8 mouse cellular contexts compared by ENCODE assay signal in the genomic region with DNA sequence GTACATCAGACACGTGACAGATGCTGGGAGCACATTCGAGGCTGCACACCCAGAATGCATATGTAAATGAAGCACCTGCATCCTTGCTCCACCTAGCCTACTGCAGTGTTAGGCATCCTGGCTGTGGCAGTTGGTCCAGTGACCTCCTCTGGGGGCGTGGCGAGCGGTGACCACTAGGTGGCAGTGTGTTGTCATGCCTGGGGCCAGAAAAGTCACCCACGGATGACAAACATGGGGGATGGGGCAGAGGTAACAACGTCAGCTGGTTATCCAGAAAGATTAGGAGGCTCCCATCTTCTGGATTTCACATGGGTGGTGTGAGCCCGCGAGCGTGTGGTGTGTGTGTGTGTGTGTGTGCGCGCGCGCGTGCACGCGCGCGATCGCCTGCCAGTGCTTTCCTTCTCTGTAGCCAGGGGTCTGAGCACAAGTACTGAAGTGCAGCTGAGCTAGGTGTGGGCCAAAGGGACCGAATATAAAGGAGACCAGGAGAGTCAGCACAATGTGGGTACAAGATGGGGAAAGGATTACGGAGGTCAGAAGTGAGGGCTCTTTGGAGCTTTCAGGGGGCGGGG. TPM values are rescaled to one million over a fixed set of nuclear protein-coding genes. Genes with fewer than 3 reads are reported as not detected.
DNase-seq lines count a peak whose midpoint lies in the region; ATAC-seq and TF ChIP-seq lines count a peak whose summit lies in the region.

No protein-coding gene starts in this region.

- under 1% methylated on average over 23 of the region's 23 CpGs for WGBS in heart, embryonic 11.5 days (ENCODE audit: insufficient replicate concordance)
- under 1% methylated on average over 23 of the region's 23 CpGs for WGBS in kidney, embryonic 16.5 days
- WGBS in liver, adult 2 months = under 1% methylated on average over 23 of the region's 23 CpGs

- no peaks in the 10 kb centered on the region; the same call in 1 of the 2 replicates for H3K36me3 ChIP-seq in heart, embryonic 11.5 days (ENCODE audit: control insufficient read depth, insufficient read depth, low read length)
- H3K36me3 ChIP-seq in kidney, embryonic 16.5 days (ENCODE audit: insufficient read depth, low read length) = no peaks in the 10 kb centered on the region
- no peaks in the 10 kb centered on the region for H3K36me3 ChIP-seq in liver, adult 2 months (ENCODE audit: control insufficient read depth, insufficient read depth, low read length)
- H3K36me3 ChIP-seq in myocyte (ENCODE audit: control insufficient read depth, insufficient read depth) = no peaks in the 10 kb centered on the region
- no peaks in the 10 kb centered on the region for H3K36me3 ChIP-seq in splenic B cell, adult 2 months (ENCODE audit: control insufficient read depth, insufficient read depth, low read length, poor library complexity, severe bottlenecking)

- TF ChIP-seq CTCF in bone marrow macrophage, adult 2 months (IDR thresholded peaks at IDR 0.05; ENCODE audit: low read depth, low read length) = peak; percentile 68; the same call in 1 of the 2 replicates
- TF ChIP-seq CTCF in embryonic fibroblast, embryonic 13.5 days (IDR thresholded peaks at IDR 0.05; ENCODE audit: borderline replicate concordance, insufficient read depth, low read length) = peak; percentile 94
- TF ChIP-seq CTCF in liver, adult 2 months (IDR thresholded peaks at IDR 0.05; ENCODE audit: low read depth, low read length) = peak; percentile 99

- peak; percentile 96 for DNase-seq in A20 (ENCODE audit: low read depth, low spot score)
- peak; percentile 85 for DNase-seq in liver, adult 2 months (ENCODE audit: extremely low read depth, low read depth, low spot score)
- DNase-seq in splenic B cell, adult 2 months (ENCODE audit: low read depth, low spot score) = peak; percentile 95

- peaks cover 50% of the 10 kb centered on the region for H3K4me1 ChIP-seq in bone marrow macrophage, adult 2 months (ENCODE audit: control insufficient read depth, insufficient read depth, low read length)
- no peaks in the 10 kb centered on the region; the same call in 1 of the 2 replicates for H3K4me1 ChIP-seq in embryonic fibroblast, embryonic 13.5 days (ENCODE audit: control insufficient read depth, insufficient read depth, low read length)
- peaks cover 12% of the 10 kb centered on the region; the same call in 1 of the 2 replicates for H3K4me1 ChIP-seq in heart, embryonic 11.5 days (ENCODE audit: control insufficient read depth, insufficient read depth, low read length)
- peaks cover 13% of the 10 kb centered on the region for H3K4me1 ChIP-seq in kidney, embryonic 16.5 days (ENCODE audit: insufficient read depth, low read length)
- peaks cover 12% of the 10 kb centered on the region for H3K4me1 ChIP-seq in liver, adult 2 months (ENCODE audit: control insufficient read depth, insufficient read depth, low read length)

- H3K9me3 ChIP-seq in heart, embryonic 11.5 days (replicated peaks; ENCODE audit: control insufficient read depth, low read length) = no peaks in the 10 kb centered on the region
- no peaks in the 10 kb centered on the region for H3K9me3 ChIP-seq in kidney, embryonic 16.5 days (ENCODE audit: low read length)

- peak overlapping the region; percentile 91 for H3K27ac ChIP-seq in bone marrow macrophage, adult 2 months (ENCODE audit: insufficient read depth, low read depth, low read length)
- H3K27ac ChIP-seq in embryonic fibroblast, embryonic 13.5 days (ENCODE audit: insufficient read depth, low read length) = peak overlapping the region; percentile 78
- H3K27ac ChIP-seq in heart, embryonic 11.5 days (ENCODE audit: low read depth, low read length) = peak overlapping the region; percentile 97
- H3K27ac ChIP-seq in kidney, embryonic 16.5 days (ENCODE audit: low read length) = peak overlapping the region; percentile 99
- H3K27ac ChIP-seq in liver, adult 2 months (replicated peaks; ENCODE audit: insufficient read depth, low read depth, low read length) = peak overlapping the region; percentile 98

- peak overlapping the region; percentile 75 for H3K4me2 ChIP-seq in heart, embryonic 11.5 days
- H3K4me2 ChIP-seq in kidney, embryonic 16.5 days (replicated peaks; ENCODE audit: low read depth, low read length) = peak overlapping the region; percentile 73
- peak overlapping the region; percentile 99 for H3K4me2 ChIP-seq in myocyte (ENCODE audit: low read depth)

- no peak for TF ChIP-seq POLR2A in bone marrow macrophage, adult 2 months (IDR thresholded peaks at IDR 0.05; ENCODE audit: borderline replicate concordance, low read depth, low read length)
- TF ChIP-seq POLR2A in embryonic fibroblast, embryonic 13.5 days (IDR thresholded peaks at IDR 0.05; ENCODE audit: low read depth, low read length) = peak; percentile 48
- 0 out of 2 replicates have a peak, but pooled peaks have one; percentile 24 for TF ChIP-seq POLR2A in liver, adult 2 months (IDR thresholded peaks at IDR 0.05; ENCODE audit: extremely low read depth, insufficient read depth, low read length)
- TF ChIP-seq POLR2A in myocyte (IDR thresholded peaks at IDR 0.05; ENCODE audit: insufficient read length, low read depth) = no peak

- H3ac ChIP-seq in myocyte (ENCODE audit: control insufficient read depth, insufficient read length) = no peak overlapping the region

- H3K27me3 ChIP-seq in heart, embryonic 11.5 days (ENCODE audit: control insufficient read depth, insufficient read depth, low read length) = peaks cover 5% of the 10 kb centered on the region
- H3K27me3 ChIP-seq in kidney, embryonic 16.5 days (ENCODE audit: insufficient read depth, low read length) = no peaks in the 10 kb centered on the region
- H3K27me3 ChIP-seq in liver, adult 2 months (ENCODE audit: control insufficient read depth, insufficient read depth, low read length) = no peaks in the 10 kb centered on the region
- H3K27me3 ChIP-seq in myocyte (ENCODE audit: control insufficient read depth, insufficient read depth, insufficient read length) = no peaks in the 10 kb centered on the region
- no peaks in the 10 kb centered on the region for H3K27me3 ChIP-seq in splenic B cell, adult 2 months (ENCODE audit: control insufficient read depth, insufficient read depth, low read length, poor library complexity, severe bottlenecking)

- no peaks in the 10 kb centered on the region for H3K79me2 ChIP-seq in liver, adult 2 months (ENCODE audit: control insufficient read depth, insufficient read depth, low read length)
- no peaks in the 10 kb centered on the region for H3K79me2 ChIP-seq in myocyte (ENCODE audit: control insufficient read depth, insufficient read depth)

- peak overlapping the region; percentile 56 for H3K4me3 ChIP-seq in bone marrow macrophage, adult 2 months (ENCODE audit: insufficient read depth, low read length)
- peak overlapping the region; percentile 39 for H3K4me3 ChIP-seq in embryonic fibroblast, embryonic 13.5 days (ENCODE audit: insufficient read depth, low read length)
- H3K4me3 ChIP-seq in heart, embryonic 11.5 days (ENCODE audit: low read depth, low read length) = peak overlapping the region; percentile 53
- peak overlapping the region; percentile 61 for H3K4me3 ChIP-seq in kidney, embryonic 16.5 days (ENCODE audit: low read length)
- H3K4me3 ChIP-seq in liver, adult 2 months (ENCODE audit: insufficient read depth, low read depth, low read length) = peak overlapping the region; percentile 55
- H3K4me3 ChIP-seq in myocyte = peak overlapping the region; percentile 26

- ATAC-seq in heart, embryonic 11.5 days (replicated peaks; ENCODE audit: insufficient number of reproducible peaks, low FRiP score, low TSS enrichment) = peak; percentile 78
- peak; percentile 87 for ATAC-seq in kidney, embryonic 16.5 days (ENCODE audit: low FRiP score, low TSS enrichment)

- H3K9ac ChIP-seq in heart, embryonic 11.5 days (ENCODE audit: low read depth, low read length) = peak overlapping the region; percentile 77
- H3K9ac ChIP-seq in kidney, embryonic 16.5 days (replicated peaks; ENCODE audit: low read length) = peak overlapping the region; percentile 77
- H3K9ac ChIP-seq in liver, adult 2 months (ENCODE audit: low read depth, low read length) = peak overlapping the region; percentile 73

RNA-seq across cellular contexts. Expression of a gene that starts 7.8 kb away (rescaled TPM):
- polyA plus RNA-seq in bone marrow macrophage, adult 2 months (2012; ENCODE audit: insufficient read depth, insufficient read length, missing spikeins) = 0.44 TPM in 1 of 2 replicates, not detected in the other
- 1.2 TPM in 2 replicates for polyA plus RNA-seq in embryonic fibroblast, embryonic 13.5 days (2011; ENCODE audit: insufficient read length, low read depth, missing spikeins)
- polyA plus RNA-seq in heart, embryonic 11.5 days (2014; fragmentation: Nextera tagmentation; extraction: Ambion mirVana) = 1.1 and 1.3 TPM in 2 replicates
- 1.3 and 2.6 TPM in 2 replicates for polyA plus RNA-seq in kidney, embryonic 16.5 days (2015; fragmentation: Nextera tagmentation; extraction: Ambion mirVana)
- 0.09 and 0.13 TPM in 2 replicates for total RNA-seq in liver, adult 2 months (2014; rRNA removed)
- 0.39 and 0.67 TPM in 2 replicates for polyA plus RNA-seq in liver, adult 2 months (2012; rRNA removed)
- 0.41 TPM for polyA plus RNA-seq in myocyte (2012; fragmentation: generic; extraction: Trizol)

RNA-seq across cellular contexts. Expression of a gene that starts 15.6 kb away (rescaled TPM):
- 20.6 and 23.4 TPM in 2 replicates for polyA plus RNA-seq in bone marrow macrophage, adult 2 months (2012; ENCODE audit: insufficient read depth, insufficient read length, missing spikeins)
- polyA plus RNA-seq in embryonic fibroblast, embryonic 13.5 days (2011; ENCODE audit: insufficient read length, low read depth, missing spikeins) = not detected in 2 replicates
- polyA plus RNA-seq in heart, embryonic 11.5 days (2014; fragmentation: Nextera tagmentation; extraction: Ambion mirVana) = not detected in 2 replicates
- 0.10 and 0.28 TPM in 2 replicates for polyA plus RNA-seq in kidney, embryonic 16.5 days (2015; fragmentation: Nextera tagmentation; extraction: Ambion mirVana)
- total RNA-seq in liver, adult 2 months (2014; rRNA removed) = 0.27 and 0.83 TPM in 2 replicates
- polyA plus RNA-seq in liver, adult 2 months (2012; rRNA removed) = 0.19 and 0.46 TPM in 2 replicates
- not detected for polyA plus RNA-seq in myocyte (2012; fragmentation: generic; extraction: Trizol)

RNA-seq across cellular contexts. Expression of a gene that starts 16.2 kb away (rescaled TPM):
- polyA plus RNA-seq in bone marrow macrophage, adult 2 months (2012; ENCODE audit: insufficient read depth, insufficient read length, missing spikeins) = 820 and 821 TPM in 2 replicates
- polyA plus RNA-seq in embryonic fibroblast, embryonic 13.5 days (2011; ENCODE audit: insufficient read length, low read depth, missing spikeins) = 602 and 622 TPM in 2 replicates
- 138 and 158 TPM in 2 replicates for polyA plus RNA-seq in heart, embryonic 11.5 days (2014; fragmentation: Nextera tagmentation; extraction: Ambion mirVana)
- polyA plus RNA-seq in kidney, embryonic 16.5 days (2015; fragmentation: Nextera tagmentation; extraction: Ambion mirVana) = 269 and 274 TPM in 2 replicates
- total RNA-seq in liver, adult 2 months (2014; rRNA removed) = 80.7 and 101 TPM in 2 replicates
- 2,256 and 3,281 TPM in 2 replicates for polyA plus RNA-seq in liver, adult 2 months (2012; rRNA removed)
- polyA plus RNA-seq in myocyte (2012; fragmentation: generic; extraction: Trizol) = 1,462 TPM

RNA-seq across cellular contexts. Expression of a gene that starts 27.5 kb away (rescaled TPM):
- 186 and 188 TPM in 2 replicates for polyA plus RNA-seq in bone marrow macrophage, adult 2 months (2012; ENCODE audit: insufficient read depth, insufficient read length, missing spikeins)
- polyA plus RNA-seq in embryonic fibroblast, embryonic 13.5 days (2011; ENCODE audit: insufficient read length, low read depth, missing spikeins) = 250 and 255 TPM in 2 replicates
- polyA plus RNA-seq in heart, embryonic 11.5 days (2014; fragmentation: Nextera tagmentation; extraction: Ambion mirVana) = 326 and 347 TPM in 2 replicates
- 366 and 380 TPM in 2 replicates for polyA plus RNA-seq in kidney, embryonic 16.5 days (2015; fragmentation: Nextera tagmentation; extraction: Ambion mirVana)
- 74.6 and 101 TPM in 2 replicates for total RNA-seq in liver, adult 2 months (2014; rRNA removed)
- 265 and 285 TPM in 2 replicates for polyA plus RNA-seq in liver, adult 2 months (2012; rRNA removed)
- polyA plus RNA-seq in myocyte (2012; fragmentation: generic; extraction: Trizol) = 384 TPM

RNA-seq across cellular contexts. Expression of a gene that starts 39.9 kb away (rescaled TPM):
- 43.3 and 52.6 TPM in 2 replicates for polyA plus RNA-seq in bone marrow macrophage, adult 2 months (2012; ENCODE audit: insufficient read depth, insufficient read length, missing spikeins)
- 0.55 and 0.63 TPM in 2 replicates for polyA plus RNA-seq in embryonic fibroblast, embryonic 13.5 days (2011; ENCODE audit: insufficient read length, low read depth, missing spikeins)
- polyA plus RNA-seq in heart, embryonic 11.5 days (2014; fragmentation: Nextera tagmentation; extraction: Ambion mirVana) = 0.69 and 0.80 TPM in 2 replicates
- polyA plus RNA-seq in kidney, embryonic 16.5 days (2015; fragmentation: Nextera tagmentation; extraction: Ambion mirVana) = 1.1 and 1.4 TPM in 2 replicates
- 0.09 and 0.27 TPM in 2 replicates for total RNA-seq in liver, adult 2 months (2014; rRNA removed)
- polyA plus RNA-seq in liver, adult 2 months (2012; rRNA removed) = 0.42 and 0.44 TPM in 2 replicates
- polyA plus RNA-seq in myocyte (2012; fragmentation: generic; extraction: Trizol) = 0.02 TPM

Comparison
In these comparisons a context has a peak if more than half of its experiments do, and no peak if none do; other contexts are left out.
1. Peak in every context shown above with its lines: DNase-seq, ATAC-seq, H3K4me3 ChIP-seq and H3K27ac ChIP-seq.
2. POLR2A ChIP-seq: peak in embryonic fibroblast, embryonic 13.5 days (single experiment) and liver, adult 2 months (single experiment); none in bone marrow macrophage, adult 2 months (single experiment) and myocyte (single experiment).
3. RNA of a gene that starts 15.6 kb away (polyA plus RNA-seq): 20.6 to 23.4 TPM in bone marrow macrophage, adult 2 months; 0.19 to 0.46 TPM in liver, adult 2 months, 0.10 to 0.28 TPM in kidney, embryonic 16.5 days, not detected in heart, embryonic 11.5 days, not detected in embryonic fibroblast, embryonic 13.5 days and not detected in myocyte (single experiment); every median in the first group is over 10 times any median in the second.